In the genomic region with DNA sequence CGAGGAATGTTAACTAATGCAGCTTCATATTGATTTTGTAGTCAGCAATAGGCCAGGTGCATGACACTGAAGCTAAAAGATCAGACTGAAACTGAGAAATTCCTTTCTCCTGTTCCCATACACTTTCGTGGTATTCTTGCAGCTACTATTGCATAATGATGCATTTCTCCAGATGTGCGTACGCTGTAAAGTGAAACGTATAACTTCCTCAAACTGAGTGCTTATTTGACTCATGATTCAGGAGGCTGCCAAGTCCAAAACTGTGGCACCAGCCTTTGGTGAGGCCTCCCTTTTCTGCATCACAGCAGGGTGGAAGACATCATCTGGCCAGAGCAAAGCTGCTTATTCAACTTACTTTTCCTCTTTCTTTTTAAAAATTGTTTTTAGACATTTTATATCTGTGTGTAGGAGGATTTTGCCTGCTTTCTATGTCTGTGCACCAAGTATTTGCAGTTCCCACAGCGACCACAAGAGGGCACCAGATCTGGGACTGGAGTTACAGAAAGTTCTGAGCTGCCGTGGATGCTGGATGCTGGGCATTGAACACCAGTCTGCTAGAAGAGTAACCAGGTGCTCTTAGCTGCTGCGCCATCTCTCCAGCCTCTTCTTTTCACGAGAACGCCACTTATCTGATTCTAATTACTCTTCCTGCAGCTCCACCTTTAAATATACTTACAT, we compare ENCODE assay signal across 9 mouse cellular contexts.
A peak's percentile ranks its signal among the peaks of the same experiment; 100 is the strongest.
DNase-seq lines count a peak whose midpoint lies in the region; ATAC-seq and TF ChIP-seq lines count a peak whose summit lies in the region.
"Had no signal": no experiment of that assay in that cellular context is flagged by ENCODE, and none has a peak within 500 bp of the region (broad histone marks: within the 10 kb centered on the region; RNA-seq: fewer than 3 reads in every experiment).

No protein-coding gene starts in this region.

- peak; percentile 73 for DNase-seq in CD4-positive, CD25-positive, alpha-beta regulatory T cell, adult 2 months (ENCODE audit: low read depth, low spot score)
- DNase-seq in adipocyte (ENCODE audit: low spot score): peak; percentile 67
- peak; percentile 37 to 73 for DNase-seq in layer of hippocampus, adult 8-10 months (ENCODE audit: low spot score in 2 of 2)
- peak; percentile 84 for DNase-seq in lung, postnatal 36 days
- peak; percentile 11 to 70 for DNase-seq in spleen, adult 18-20 months

- no peak overlapping the region for H3K4me3 ChIP-seq in cortical plate, adult 2 months (ENCODE audit: insufficient read depth, low read length)
- H3K4me3 ChIP-seq: megakaryocyte, embryonic 14.5 days had no signal

- H3K4me1 ChIP-seq in cortical plate, adult 2 months (ENCODE audit: control insufficient read depth, insufficient read depth, low read length): peaks cover 7% of the 10 kb centered on the region
- H3K4me1 ChIP-seq: megakaryocyte, embryonic 14.5 days had no signal

- H3K27ac ChIP-seq in cortical plate, adult 2 months (ENCODE audit: insufficient read depth, low read length): no peak overlapping the region

- no peak for ATAC-seq in CD4-positive, CD25-positive, alpha-beta regulatory T cell, adult 4 months
- ATAC-seq in granulocyte monocyte progenitor cell, adult 5-6 weeks (replicated peaks; ENCODE audit: poor library complexity, severe bottlenecking): peak; percentile 96

- no peak for TF ChIP-seq POLR2A in cortical plate, adult 2 months (IDR thresholded peaks at IDR 0.05; ENCODE audit: extremely low read depth, insufficient read depth, low read length)

- peak; percentile 72 for TF ChIP-seq CTCF in cortical plate, adult 2 months (IDR thresholded peaks at IDR 0.05; ENCODE audit: extremely low read depth, insufficient read depth, low read length)
